Mouse (Mus musculus): ENCODE results near the gene Bcar3. TPM values are rescaled to one million over a fixed set of nuclear protein-coding genes. Genes with fewer than 3 reads are reported as not detected.

The Bcar3 gene
- polyA plus RNA-seq, 1 experiment from 2014 or later: 4.5 TPM

DNA sequence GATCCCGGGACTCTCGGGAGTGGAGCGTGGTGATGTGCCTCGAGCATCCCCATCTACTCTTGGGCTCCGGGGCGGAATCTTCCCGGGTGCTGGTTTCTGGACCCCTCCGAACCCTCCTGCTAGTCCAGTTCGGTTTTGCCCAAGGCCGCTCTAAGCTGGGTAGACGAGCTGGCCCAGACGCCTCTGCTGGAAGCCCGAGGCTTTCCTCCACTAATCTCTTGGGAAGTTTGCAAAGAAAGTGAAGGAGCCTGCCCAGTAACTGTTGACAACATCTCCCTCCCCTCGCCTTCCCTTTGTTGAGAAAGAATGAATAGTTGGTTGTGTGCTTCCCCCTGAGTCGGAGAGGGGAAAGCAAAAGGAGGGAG is 126.5 kb downstream of the Bcar3 start:
- H3K4me2 ChIP-seq (ENCODE audit: low read depth, low read length): peak overlapping the region; percentile 72
- H3K4me1 ChIP-seq (ENCODE audit: control insufficient read depth, insufficient read depth, low read length): peaks cover 14% of the 10 kb centered on the region
- peak overlapping the region; percentile 73 for H3K9ac ChIP-seq (ENCODE audit: low read length)
- peaks cover 13% of the 10 kb centered on the region for H3K27me3 ChIP-seq (ENCODE audit: control insufficient read depth, insufficient read depth, low read length)
- no peaks in the 10 kb centered on the region for H3K9me3 ChIP-seq (replicated peaks; ENCODE audit: control insufficient read depth, low read length)
- H3K27ac ChIP-seq (ENCODE audit: low read length): no peak overlapping the region
- ATAC-seq (replicated peaks; ENCODE audit: extremely low read depth, insufficient read depth, low FRiP score): 0 out of 2 replicates have a peak, but pooled peaks have one; percentile 9
- H3K4me3 ChIP-seq (ENCODE audit: low read length): peak overlapping the region; percentile 62
- no peaks in the 10 kb centered on the region for H3K36me3 ChIP-seq (ENCODE audit: control insufficient read depth, insufficient read depth)
- WGBS: 1% methylated on average over 15 of the region's 15 CpGs

- Histone ChIP-seq H3K36me3 (ENCODE audit: control insufficient read depth, insufficient read depth) (no peaks in the 10 kb centered on the region), H3K4me3 (ENCODE audit: low read length) (peak overlapping the region; percentile 62), H3K9me3 (replicated peaks; ENCODE audit: control insufficient read depth, low read length) (no peaks in the 10 kb centered on the region), H3K27me3 (ENCODE audit: control insufficient read depth, insufficient read depth, low read length) (peaks cover 12% of the 10 kb centered on the region; the same call in 1 of the 2 replicates), H3K27ac (ENCODE audit: low read length) (no peak overlapping the region), H3K4me2 (ENCODE audit: low read depth, low read length) (peak overlapping the region; percentile 72), H3K9ac (ENCODE audit: low read length) (no peak overlapping the region), H3K4me1 (ENCODE audit: control insufficient read depth, insufficient read depth, low read length) (peaks cover 14% of the 10 kb centered on the region)
- WGBS: 37% methylated on average over 13 of the region's 13 CpGs
- ATAC-seq (replicated peaks; ENCODE audit: extremely low read depth, insufficient read depth, low FRiP score): no peak
Measured at GRCm38 (mm10) chr3:122421042-122421702, 127.2 kb downstream of the Bcar3 start.

- Histone ChIP-seq H3K4me1 (ENCODE audit: control insufficient read depth, insufficient read depth, low read length) (peaks cover 14% of the 10 kb centered on the region), H3K9me3 (replicated peaks; ENCODE audit: control insufficient read depth, low read length) (no peaks in the 10 kb centered on the region), H3K27ac (ENCODE audit: low read length) (no peak overlapping the region), H3K9ac (ENCODE audit: low read length) (no peak overlapping the region), H3K4me2 (ENCODE audit: low read depth, low read length) (no peak overlapping the region), H3K4me3 (ENCODE audit: low read length) (no peak overlapping the region), H3K36me3 (ENCODE audit: control insufficient read depth, insufficient read depth) (no peaks in the 10 kb centered on the region), H3K27me3 (ENCODE audit: control insufficient read depth, insufficient read depth, low read length) (peaks cover 12% of the 10 kb centered on the region; the same call in 1 of the 2 replicates)
- 54% methylated on average over 7 of the region's 7 CpGs for WGBS
- ATAC-seq (replicated peaks; ENCODE audit: extremely low read depth, insufficient read depth, low FRiP score): no peak
Measured at GRCm38 (mm10) chr3:122421802-122422201, 127.9 kb downstream of the Bcar3 start.

DNA sequence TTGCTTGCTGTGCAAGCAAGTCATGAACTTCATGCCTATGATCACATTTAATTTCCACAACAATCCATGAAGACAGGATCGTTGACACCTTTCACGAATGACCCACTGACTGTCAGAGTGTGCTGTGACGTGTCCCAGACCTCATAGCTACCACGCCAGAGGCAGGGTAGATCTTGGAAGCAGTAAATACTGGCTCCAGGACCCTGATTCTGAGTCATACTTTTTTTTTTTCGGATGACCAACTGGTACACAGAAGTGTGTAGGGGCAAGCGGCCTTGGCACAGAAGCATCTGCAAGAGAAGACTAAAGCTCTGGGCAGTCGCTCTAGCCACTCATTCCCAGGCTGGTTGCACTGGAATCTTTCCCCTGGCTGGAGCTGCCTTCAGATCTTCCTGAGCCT is 128.3 kb downstream of the Bcar3 start:
- no peak for ATAC-seq (replicated peaks; ENCODE audit: extremely low read depth, insufficient read depth, low FRiP score)
- Histone ChIP-seq H3K27me3 (ENCODE audit: control insufficient read depth, insufficient read depth, low read length) (peaks cover 12% of the 10 kb centered on the region; the same call in 1 of the 2 replicates), H3K4me1 (ENCODE audit: control insufficient read depth, insufficient read depth, low read length) (peaks cover 14% of the 10 kb centered on the region), H3K27ac (ENCODE audit: low read length) (no peak overlapping the region), H3K4me2 (ENCODE audit: low read depth, low read length) (no peak overlapping the region), H3K9me3 (replicated peaks; ENCODE audit: control insufficient read depth, low read length) (no peaks in the 10 kb centered on the region), H3K9ac (ENCODE audit: low read length) (no peak overlapping the region), H3K4me3 (ENCODE audit: low read length) (no peak overlapping the region), H3K36me3 (ENCODE audit: control insufficient read depth, insufficient read depth) (no peaks in the 10 kb centered on the region)
- 44% methylated on average over 7 of the region's 7 CpGs for WGBS

GRCm38 (mm10) chr3:122423643-122424042 is 129.7 kb downstream of the Bcar3 start:
- H3K4me2 ChIP-seq (ENCODE audit: low read depth, low read length): no peak overlapping the region
- H3K9ac ChIP-seq (ENCODE audit: low read length): no peak overlapping the region
- peaks cover 8% of the 10 kb centered on the region; the same call in 1 of the 2 replicates for H3K27me3 ChIP-seq (ENCODE audit: control insufficient read depth, insufficient read depth, low read length)
- H3K4me1 ChIP-seq (ENCODE audit: control insufficient read depth, insufficient read depth, low read length): peaks cover 14% of the 10 kb centered on the region
- no peak overlapping the region for H3K27ac ChIP-seq (ENCODE audit: low read length)
- WGBS: 82% methylated on average over 7 of the region's 7 CpGs
- no peak for ATAC-seq (replicated peaks; ENCODE audit: extremely low read depth, insufficient read depth, low FRiP score)
- H3K36me3 ChIP-seq (ENCODE audit: control insufficient read depth, insufficient read depth): no peaks in the 10 kb centered on the region
- no peaks in the 10 kb centered on the region for H3K9me3 ChIP-seq (replicated peaks; ENCODE audit: control insufficient read depth, low read length)
- H3K4me3 ChIP-seq (ENCODE audit: low read length): no peak overlapping the region

DNA sequence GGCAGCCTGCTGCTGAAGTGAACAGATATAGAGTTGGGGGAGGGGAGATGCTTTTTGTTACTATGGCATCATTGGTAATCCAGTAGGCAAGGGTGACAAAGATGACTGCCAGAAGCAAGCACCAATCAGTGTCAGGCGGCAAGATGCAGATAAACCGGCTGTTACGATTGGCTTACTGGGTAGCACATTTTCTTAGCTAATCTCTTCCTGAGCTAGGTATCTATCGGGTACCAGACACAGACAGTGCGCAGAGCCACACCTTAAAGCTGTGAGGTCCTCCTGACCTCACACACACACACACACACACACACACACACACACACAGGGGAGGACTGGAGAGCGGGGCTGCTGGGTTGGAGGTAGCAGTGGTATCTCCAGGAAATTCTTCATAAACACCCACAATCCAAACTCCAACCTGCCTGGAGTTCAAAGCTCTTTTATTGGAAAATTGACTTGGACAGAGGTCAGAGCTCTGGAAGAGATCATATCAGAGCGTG is 134.4 kb downstream of the Bcar3 start:
- Histone ChIP-seq H3K4me1 (ENCODE audit: control insufficient read depth, insufficient read depth, low read length) (peaks cover 8% of the 10 kb centered on the region), H3K36me3 (ENCODE audit: control insufficient read depth, insufficient read depth) (no peaks in the 10 kb centered on the region), H3K9ac (ENCODE audit: low read length) (no peak overlapping the region), H3K4me2 (ENCODE audit: low read depth, low read length) (no peak overlapping the region), H3K4me3 (ENCODE audit: low read length) (no peak overlapping the region), H3K9me3 (replicated peaks; ENCODE audit: control insufficient read depth, low read length) (no peaks in the 10 kb centered on the region), H3K27me3 (ENCODE audit: control insufficient read depth, insufficient read depth, low read length) (no peaks in the 10 kb centered on the region), H3K27ac (ENCODE audit: low read length) (no peak overlapping the region)
- 55% methylated on average over 7 of the region's 7 CpGs for WGBS
- no peak for ATAC-seq (replicated peaks; ENCODE audit: extremely low read depth, insufficient read depth, low FRiP score)

- H3K36me3 ChIP-seq (ENCODE audit: control insufficient read depth, insufficient read depth): no peaks in the 10 kb centered on the region
- no peaks in the 10 kb centered on the region for H3K27me3 ChIP-seq (ENCODE audit: control insufficient read depth, insufficient read depth, low read length)
- H3K9ac ChIP-seq (ENCODE audit: low read length): no peak overlapping the region
- no peaks in the 10 kb centered on the region for H3K9me3 ChIP-seq (replicated peaks; ENCODE audit: control insufficient read depth, low read length)
- H3K27ac ChIP-seq (ENCODE audit: low read length): 0 out of 2 replicates have a peak overlapping the region, but pooled peaks have one; percentile 1
- no peak overlapping the region for H3K4me3 ChIP-seq (ENCODE audit: low read length)
- peaks cover 8% of the 10 kb centered on the region for H3K4me1 ChIP-seq (ENCODE audit: control insufficient read depth, insufficient read depth, low read length)
- H3K4me2 ChIP-seq (ENCODE audit: low read depth, low read length): no peak overlapping the region
- peak; percentile 60 for ATAC-seq (replicated peaks; ENCODE audit: extremely low read depth, insufficient read depth, low FRiP score)
- WGBS: 56% methylated on average over 7 of the region's 7 CpGs
Measured at GRCm38 (mm10) chr3:122430780-122431497, 137.0 kb downstream of the Bcar3 start.

DNA sequence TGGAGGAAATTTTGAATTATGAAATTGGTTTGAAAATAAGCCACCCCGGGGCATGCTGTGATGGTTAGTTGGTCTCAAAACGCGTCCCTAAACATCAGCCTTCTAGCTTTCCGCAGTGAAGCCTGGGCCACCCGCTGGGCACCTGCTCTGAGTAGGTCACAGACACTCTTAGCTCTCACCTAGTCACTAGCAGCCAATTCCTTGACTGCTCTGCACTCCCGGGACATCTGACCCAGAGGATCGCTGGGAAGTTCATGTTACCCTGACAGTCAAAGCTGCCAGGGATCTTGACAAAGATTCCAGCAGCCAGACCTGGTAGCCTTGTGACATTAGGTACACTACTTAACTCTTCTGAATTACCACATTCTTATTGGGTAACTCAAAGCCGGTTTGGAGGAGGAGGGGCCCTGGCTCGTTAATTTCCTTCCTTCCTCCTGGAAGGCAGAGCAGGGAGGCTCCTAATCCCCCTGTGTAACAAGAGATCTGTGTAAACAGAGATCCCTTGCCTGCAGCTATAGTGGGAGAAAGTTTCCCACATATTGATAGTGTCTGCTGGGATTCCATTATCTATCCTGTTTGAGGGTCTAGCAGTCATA is 139.0 kb downstream of the Bcar3 start:
- H3K36me3 ChIP-seq (ENCODE audit: control insufficient read depth, insufficient read depth): no peaks in the 10 kb centered on the region
- H3K9ac ChIP-seq (ENCODE audit: low read length): no peak overlapping the region
- 39% methylated on average over 9 of the region's 9 CpGs for WGBS
- H3K4me3 ChIP-seq (ENCODE audit: low read length): no peak overlapping the region
- H3K27ac ChIP-seq (ENCODE audit: low read length): no peak overlapping the region
- H3K4me1 ChIP-seq (ENCODE audit: control insufficient read depth, insufficient read depth, low read length): peaks cover 8% of the 10 kb centered on the region
- no peaks in the 10 kb centered on the region for H3K27me3 ChIP-seq (ENCODE audit: control insufficient read depth, insufficient read depth, low read length)
- no peak for ATAC-seq (replicated peaks; ENCODE audit: extremely low read depth, insufficient read depth, low FRiP score)
- H3K9me3 ChIP-seq (replicated peaks; ENCODE audit: control insufficient read depth, low read length): no peaks in the 10 kb centered on the region
- no peak overlapping the region for H3K4me2 ChIP-seq (ENCODE audit: low read depth, low read length)

Measured in heart, embryonic 16.5 days (tissue).